Mouse (Mus musculus) layer of hippocampus, postnatal 25 days (tissue): ENCODE measurements around the gene Rin2. TPM values are rescaled to one million over a fixed set of nuclear protein-coding genes. Genes with fewer than 3 reads are reported as not detected.

Experiments
- DNase-seq, 2 experiments: peaks; one replicate each; pipeline ENCODE4 v3.0.0; 2022; ENCODE audit warnings: mixed read lengths in 2 of 2, low spot score in 1 of 2; ENCODE audit errors: extremely low spot score in 1 of 2
- total RNA-seq, 2 experiments: library from RNA; stranded (reverse); gene quantifications; 2 replicates each; pipeline ENCODE4 v1.2.3; 2021

Gene Rin2
- total RNA-seq, 2 experiments from 2014 or later, result 20.1 to 31.1 TPM

GRCm38 (mm10) chr2:145784964-145785363 is 109.9 kb downstream of the Rin2 start:
- no peak for DNase-seq

DNA sequence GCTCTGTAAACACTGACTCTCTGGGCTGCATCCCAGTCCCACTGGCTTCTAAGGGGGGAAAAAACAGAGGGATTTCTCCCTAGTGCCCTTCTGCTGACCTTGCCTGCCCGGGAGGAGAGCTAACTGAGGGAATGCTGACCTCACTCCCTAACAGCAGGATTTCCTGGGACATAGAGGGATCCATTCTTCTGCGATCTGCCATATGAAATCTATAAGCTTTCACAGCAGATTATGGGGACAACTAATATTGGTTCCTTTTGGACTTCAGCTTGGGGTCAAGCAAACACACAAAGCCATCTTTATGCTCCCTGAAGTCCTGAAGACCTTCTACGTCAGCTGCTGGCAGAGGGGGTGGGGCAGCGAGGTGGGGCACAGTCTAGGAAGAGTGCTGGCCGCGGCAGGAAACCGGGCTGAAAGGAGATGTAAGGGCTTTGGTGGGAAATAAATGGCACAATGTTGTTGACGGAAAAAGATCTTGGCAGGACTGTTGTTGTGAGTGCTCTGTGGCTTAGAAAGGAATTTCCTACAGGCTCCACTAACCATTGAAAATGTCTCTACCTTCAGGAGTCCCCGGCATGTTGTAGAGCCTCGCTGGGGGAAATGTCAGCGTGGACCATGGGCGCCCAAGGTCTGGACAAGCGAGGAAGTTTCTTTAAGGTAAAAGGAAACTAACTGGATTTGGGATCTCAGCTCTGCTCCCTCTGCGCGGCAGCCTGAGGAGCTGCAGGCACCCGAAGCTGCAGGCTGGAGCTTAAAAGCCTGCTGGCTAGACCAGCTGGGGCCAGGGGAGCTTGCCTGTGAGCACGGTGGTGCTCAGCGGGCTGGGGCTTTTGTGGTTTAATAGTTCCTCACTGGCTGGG is 111.0 kb downstream of the Rin2 start:
- peak; percentile 13 to 22 for DNase-seq

DNA sequence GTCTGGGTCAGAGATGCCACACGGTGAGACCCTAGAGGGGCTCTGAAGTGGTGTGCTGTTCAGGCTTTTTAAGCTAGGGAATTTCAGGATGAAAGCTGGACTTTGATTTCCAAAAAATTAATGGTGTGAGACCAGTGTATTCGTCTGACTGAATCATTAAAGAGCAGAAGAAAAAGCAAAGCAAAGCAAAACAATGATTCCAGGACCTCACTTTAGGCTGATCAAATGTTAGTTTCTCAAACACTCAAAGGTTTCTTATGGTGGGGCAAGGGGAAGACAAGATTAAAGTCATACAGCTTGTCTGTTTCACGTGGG is 111.6 kb downstream of the Rin2 start:
- DNase-seq, result no peak

GRCm38 (mm10) chr2:145787486-145787885 is 112.5 kb downstream of the Rin2 start:
- no peak for DNase-seq

DNA sequence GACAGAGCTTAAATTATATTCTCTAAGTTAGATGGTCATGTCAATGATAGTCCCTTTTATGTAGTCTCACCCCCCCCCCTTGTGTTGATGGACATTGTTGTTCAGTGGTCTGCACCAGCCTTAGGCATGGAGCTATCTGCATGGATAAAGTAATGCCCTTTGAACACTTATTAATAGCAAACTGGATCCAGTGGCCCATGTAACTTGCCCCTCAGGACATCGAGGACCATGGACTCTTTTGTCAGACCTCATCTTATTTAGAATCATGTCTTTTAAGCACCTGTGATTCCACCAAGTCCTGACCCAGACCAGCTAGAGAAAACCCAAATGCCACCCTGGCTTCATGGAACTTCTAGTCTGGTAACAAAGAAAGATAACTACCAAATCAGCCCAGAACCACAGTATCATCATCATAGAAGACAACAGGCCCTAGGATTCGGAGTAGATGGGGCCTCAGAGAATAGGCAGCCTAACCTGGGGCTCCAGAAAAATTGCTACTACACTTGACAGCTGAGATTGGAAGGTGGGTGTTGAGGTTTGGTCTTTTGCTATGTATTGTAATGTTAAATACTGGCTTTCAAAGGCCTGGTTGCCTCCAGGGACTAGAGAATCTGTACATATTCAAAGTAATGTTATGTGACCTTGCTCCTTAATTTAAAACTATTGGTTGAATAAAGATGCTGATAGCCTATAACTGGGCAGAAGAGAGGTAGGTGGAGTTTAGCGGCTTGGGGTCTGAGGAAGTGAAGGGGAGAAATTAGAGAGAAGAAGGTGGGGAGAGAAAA is 113.7 kb downstream of the Rin2 start:
- no peak for DNase-seq

- DNase-seq, result no peak
Measured at GRCm38 (mm10) chr2:145793702-145794101, 118.7 kb downstream of the Rin2 start.

- peak in 1 of 2 experiments; percentile 62 for DNase-seq
Measured at GRCm38 (mm10) chr2:145794318-145794954, 119.4 kb downstream of the Rin2 start.

GRCm38 (mm10) chr2:145797851-145798250 is 122.8 kb downstream of the Rin2 start:
- no peak for DNase-seq

GRCm38 (mm10) chr2:145798954-145799353 is 123.9 kb downstream of the Rin2 start:
- DNase-seq, result no peak

GRCm38 (mm10) chr2:145801322-145802052 is 126.5 kb downstream of the Rin2 start:
- DNase-seq, result no peak

- DNase-seq, result no peak
Measured at GRCm38 (mm10) chr2:145802626-145803025, 127.6 kb downstream of the Rin2 start.

GRCm38 (mm10) chr2:145803822-145804342 is 128.9 kb downstream of the Rin2 start:
- DNase-seq, result no peak

- no peak for DNase-seq
Measured at GRCm38 (mm10) chr2:145804524-145804923, 129.5 kb downstream of the Rin2 start.

DNA sequence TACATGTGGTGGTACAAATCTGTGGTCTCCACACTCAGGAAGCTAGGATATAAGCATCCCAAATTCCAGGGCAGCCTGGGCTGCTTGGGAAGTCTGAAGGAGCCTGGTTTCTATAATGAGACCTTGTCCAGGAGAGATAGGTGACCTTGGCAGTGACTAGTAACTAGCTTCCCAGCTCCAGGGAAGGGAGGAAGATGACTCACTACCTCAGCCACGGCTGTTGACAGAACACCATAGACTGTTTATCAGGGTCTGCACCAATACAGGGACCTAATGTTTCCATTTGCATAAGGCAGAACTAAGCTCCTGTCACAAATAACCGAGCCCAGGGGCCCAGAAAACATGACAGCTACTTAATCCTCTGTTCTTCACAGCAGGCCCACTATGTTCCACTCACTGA is 132.3 kb downstream of the Rin2 start:
- no peak for DNase-seq

DNA sequence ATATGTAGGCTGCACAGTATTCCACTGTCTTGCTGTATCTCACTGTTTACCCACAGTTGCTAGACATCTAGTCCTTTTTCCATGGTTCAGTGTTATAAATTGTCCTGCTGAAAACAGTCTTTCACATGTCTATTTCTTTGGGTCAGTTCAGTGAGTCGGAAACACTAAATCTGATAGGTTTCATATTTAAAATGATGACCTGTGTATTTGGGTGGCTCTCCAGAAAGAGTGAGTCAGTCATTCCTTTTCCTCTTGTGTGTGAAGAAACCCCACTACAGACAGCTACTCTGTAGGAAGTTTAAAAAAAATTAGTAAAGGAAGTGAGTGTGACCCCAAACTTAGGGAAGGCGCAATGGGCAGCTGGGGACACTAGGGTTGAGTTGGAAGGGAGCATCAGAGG is 133.2 kb downstream of the Rin2 start:
- no peak for DNase-seq

GRCm38 (mm10) chr2:145808667-145809066 is 133.7 kb downstream of the Rin2 start:
- no peak for DNase-seq

DNA sequence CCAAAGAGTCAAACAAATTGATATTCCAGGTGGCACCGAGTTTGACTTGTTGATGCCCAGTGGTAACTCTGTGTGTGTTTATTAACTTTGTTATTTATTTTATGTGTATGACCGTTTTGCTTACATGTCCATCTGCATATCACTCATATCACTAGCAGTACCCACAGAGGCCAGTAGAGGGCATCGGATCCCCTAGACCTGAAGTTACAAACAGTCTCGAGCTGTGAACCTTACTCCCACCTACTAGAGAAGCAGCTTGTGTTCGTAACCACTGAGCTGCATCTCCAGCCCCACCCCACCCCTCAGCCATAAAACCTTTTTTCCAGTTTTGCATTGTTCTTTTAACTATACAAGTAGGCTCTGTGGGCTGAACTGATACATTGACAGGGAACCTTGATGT is 135.7 kb downstream of the Rin2 start:
- DNase-seq, result no peak

- no peak for DNase-seq
Measured at GRCm38 (mm10) chr2:145812818-145813217, 137.8 kb downstream of the Rin2 start.

GRCm38 (mm10) chr2:145817195-145817594 is 142.2 kb downstream of the Rin2 start:
- no peak for DNase-seq

GRCm38 (mm10) chr2:145822013-145822782 is 147.2 kb downstream of the Rin2 start:
- no peak for DNase-seq
